Mouse (Mus musculus): ENCODE data around the gene Prrc2b.
A peak's percentile ranks its signal among the peaks of the same experiment; 100 is the strongest.

Gene Prrc2b

GRCm38 (mm10) chr2:32236760-32237487, 86.0 kb downstream of the Prrc2b start:
- peak; percentile 72 for DNase-seq

- no peak for DNase-seq
Observed at GRCm38 (mm10) chr2:32237571-32237970, 86.7 kb downstream of the Prrc2b start.

- DNase-seq: no peak
Observed at GRCm38 (mm10) chr2:32238708-32239435, 88.0 kb downstream of the Prrc2b start.

GRCm38 (mm10) chr2:32240591-32240990, 89.7 kb downstream of the Prrc2b start:
- DNase-seq: no peak

GRCm38 (mm10) chr2:32242986-32243385, 92.1 kb downstream of the Prrc2b start:
- DNase-seq: no peak

GRCm38 (mm10) chr2:32246741-32247140, 95.9 kb downstream of the Prrc2b start:
- no peak for DNase-seq

GRCm38 (mm10) chr2:32248377-32249361, 97.8 kb downstream of the Prrc2b start:
- no peak for DNase-seq

- DNase-seq: no peak
Observed at GRCm38 (mm10) chr2:32251791-32252527, 101.1 kb downstream of the Prrc2b start.

- no peak for DNase-seq
Observed at GRCm38 (mm10) chr2:32252658-32253057, 101.8 kb downstream of the Prrc2b start.

GRCm38 (mm10) chr2:32253352-32253751, 102.5 kb downstream of the Prrc2b start:
- no peak for DNase-seq

- DNase-seq: no peak
Observed at GRCm38 (mm10) chr2:32254563-32254962, 103.7 kb downstream of the Prrc2b start.

GRCm38 (mm10) chr2:32256273-32256672, 105.4 kb downstream of the Prrc2b start:
- DNase-seq: no peak

GRCm38 (mm10) chr2:32258887-32259533, 108.1 kb downstream of the Prrc2b start:
- DNase-seq: no peak

- peak; percentile 93 for DNase-seq
Observed at GRCm38 (mm10) chr2:32259657-32260417, 109.0 kb downstream of the Prrc2b start, which contains the start of gene Uck1. TSS of gene Uck1 (minus strand) at chr2:32260159.

GRCm38 (mm10) chr2:32260635-32261034, 109.8 kb downstream of the Prrc2b start:
- DNase-seq: peak; percentile 62

- DNase-seq: no peak
Observed at GRCm38 (mm10) chr2:32275823-32276222, 124.9 kb downstream of the Prrc2b start.

GRCm38 (mm10) chr2:32282289-32282688, 131.4 kb downstream of the Prrc2b start:
- no peak for DNase-seq

- DNase-seq: peak; percentile 79
Observed at GRCm38 (mm10) chr2:32282727-32283126, 131.8 kb downstream of the Prrc2b start.

- no peak for DNase-seq
Observed at GRCm38 (mm10) chr2:32283986-32284385, 133.1 kb downstream of the Prrc2b start.
